Mouse (Mus musculus): ENCODE data around the gene Tex21. TPM values are rescaled to one million over a fixed set of nuclear protein-coding genes. Genes with fewer than 3 reads are reported as not detected.

Tex21 gene
- not detected in 2 replicates for polyA plus RNA-seq (2012; rRNA removed)

DNA sequence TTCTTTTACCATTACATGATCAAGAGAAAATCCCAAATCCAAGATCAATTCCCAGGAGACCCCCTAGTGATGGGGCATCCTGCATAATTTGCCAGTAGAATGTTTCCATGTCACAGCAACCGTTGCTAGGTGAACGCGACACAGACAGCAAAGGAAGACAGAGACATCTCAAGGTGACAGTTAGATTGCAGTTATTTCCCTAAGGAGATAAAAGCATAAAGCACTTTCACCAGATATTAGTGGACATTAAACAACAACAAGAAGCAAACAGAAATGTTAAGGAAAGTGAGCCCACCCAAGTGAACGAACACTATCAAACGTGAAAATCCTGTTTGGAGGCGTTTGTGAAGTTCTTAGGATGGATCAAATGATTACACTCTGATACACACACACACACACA lies at the start of gene Tex21:
Gene Tex21, minus strand, starts transcription at position 101 of the 400 bp plus-strand sequence.
- 76% methylated on average over 6 of the region's 6 CpGs for WGBS
- no peak for DNase-seq (ENCODE audit: low read depth, low spot score)

DNA sequence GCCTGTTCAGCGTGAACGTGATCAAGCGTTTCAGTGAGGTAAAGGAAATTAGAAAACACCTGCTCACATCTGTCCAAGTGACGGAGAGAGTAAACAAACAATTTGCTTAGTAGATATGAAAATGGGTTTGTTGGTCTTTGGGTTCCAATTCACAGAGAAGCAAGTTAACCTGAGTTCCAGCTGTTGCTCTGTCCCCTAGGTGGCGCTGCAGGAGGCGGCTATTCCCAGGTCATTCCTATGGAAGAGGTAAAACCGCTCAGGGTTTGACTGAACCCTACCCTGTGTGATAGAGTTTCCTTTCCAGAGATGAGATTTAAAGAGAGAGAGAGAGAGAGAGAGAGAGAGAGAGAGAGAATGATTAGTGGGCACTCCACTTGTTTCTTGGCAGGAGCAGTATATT lies 46.6 kb upstream of the Tex21 start:
- DNase-seq (ENCODE audit: low read depth, low spot score), result peak; percentile 10
- WGBS, result 35% methylated on average over 7 of the region's 7 CpGs

DNA sequence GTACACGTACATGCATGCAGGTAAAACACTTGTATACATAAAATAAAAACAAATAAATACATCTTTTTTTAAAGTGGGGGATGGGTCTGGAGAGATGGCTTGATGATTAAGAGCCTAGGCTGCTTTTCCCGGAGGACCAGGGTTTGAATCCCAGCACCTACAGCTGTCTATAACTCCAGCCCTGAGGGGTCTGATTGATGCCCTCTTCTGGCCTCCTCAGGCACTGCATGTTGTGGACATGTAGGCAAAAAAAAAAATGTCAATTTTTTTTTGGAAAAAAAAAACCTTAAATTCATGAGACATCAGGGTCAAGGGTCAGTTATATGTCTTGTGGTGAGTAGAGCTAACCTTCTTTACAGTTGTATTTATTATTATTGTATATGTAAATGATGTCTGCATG lies 43.7 kb upstream of the Tex21 start:
- WGBS, result 91% methylated on average over 2 of the region's 2 CpGs
- no peak for DNase-seq (ENCODE audit: low read depth, low spot score)

DNA sequence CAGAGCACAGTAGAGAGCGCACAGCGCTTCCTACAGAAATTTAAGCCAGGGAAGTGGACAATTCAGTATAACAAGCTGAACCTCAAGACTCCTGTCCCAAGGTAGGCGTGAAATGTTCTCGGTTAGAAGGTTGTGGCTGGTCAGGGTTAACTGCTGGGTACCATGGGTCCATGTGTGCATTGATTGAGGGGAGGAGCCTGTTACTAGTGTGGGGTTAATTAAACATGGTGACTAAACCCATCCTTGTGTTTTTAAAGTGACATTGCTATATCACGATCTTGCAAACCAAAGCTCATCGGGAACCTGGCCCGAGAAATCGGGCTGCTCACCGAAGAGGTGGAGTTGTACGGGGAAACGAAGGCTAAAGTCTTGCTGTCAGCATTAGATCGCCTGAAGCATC lies 42.9 kb upstream of the Tex21 start:
- WGBS, result 97% methylated on average over 12 of the region's 12 CpGs
- DNase-seq (ENCODE audit: low read depth, low spot score), result no peak

DNA sequence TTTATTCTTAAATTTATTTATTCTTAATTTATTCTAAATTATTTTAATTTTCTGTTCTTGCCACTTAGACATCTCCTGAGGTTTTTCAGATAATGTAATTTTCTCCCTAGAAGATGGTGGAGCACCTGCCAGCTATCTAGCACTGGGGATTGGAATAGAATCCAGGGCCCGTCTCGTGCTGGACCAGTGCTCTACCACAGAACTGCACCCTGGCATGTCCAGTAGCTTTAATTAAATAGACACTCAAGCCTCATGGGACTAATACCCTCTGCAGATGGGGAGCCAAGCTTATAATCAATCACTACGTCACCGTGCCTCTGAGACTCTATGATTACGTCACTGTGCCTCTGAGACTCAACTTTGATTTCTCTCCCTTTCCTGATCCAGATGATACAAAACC lies 41.9 kb upstream of the Tex21 start:
- 93% methylated on average over 5 of the region's 5 CpGs for WGBS
- no peak for DNase-seq (ENCODE audit: low read depth, low spot score)

DNA sequence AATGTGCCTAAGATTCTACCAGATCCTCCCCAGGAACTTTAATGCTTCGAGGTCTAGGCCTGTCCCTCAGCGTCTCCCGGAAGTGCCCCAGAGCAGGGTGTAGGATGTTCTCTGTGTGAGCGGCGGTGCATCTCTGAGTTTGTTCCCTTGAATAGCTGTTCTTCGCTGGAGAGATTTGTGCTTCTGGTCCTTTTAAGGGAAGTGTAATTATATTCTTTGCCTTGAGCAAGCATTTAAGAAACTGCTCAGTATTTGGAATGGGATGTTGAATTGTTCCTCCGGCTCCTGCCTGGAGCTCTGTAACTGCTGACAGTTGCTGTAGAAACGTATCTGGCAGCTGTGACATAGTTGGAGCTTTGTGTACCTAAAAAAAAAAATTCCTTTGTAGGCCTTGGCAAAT lies 41.4 kb upstream of the Tex21 start:
- WGBS, result 86% methylated on average over 8 of the region's 8 CpGs
- no peak for DNase-seq (ENCODE audit: low read depth, low spot score)

DNA sequence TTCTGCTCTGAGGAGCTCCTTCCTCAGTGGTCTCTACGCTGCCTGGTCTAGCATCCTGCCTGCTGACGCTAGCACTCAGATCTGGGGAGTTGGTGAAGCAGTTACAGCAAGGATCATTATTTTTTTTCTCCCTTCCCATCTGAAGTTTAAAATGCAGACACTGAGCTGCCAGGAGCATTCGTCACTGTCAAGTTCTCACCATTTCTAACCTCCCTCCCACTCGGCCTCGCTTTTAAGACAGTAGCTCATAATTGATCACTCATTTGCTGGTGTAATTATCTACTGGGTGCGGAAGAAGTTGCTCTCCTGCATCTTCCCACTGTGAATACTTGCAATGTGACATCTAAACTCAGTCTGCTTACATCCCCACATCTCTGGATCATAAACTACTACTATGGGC lies 38.9 kb upstream of the Tex21 start:
- no peak for DNase-seq (ENCODE audit: low read depth, low spot score)
- 90% methylated on average over 6 of the region's 6 CpGs for WGBS

DNA sequence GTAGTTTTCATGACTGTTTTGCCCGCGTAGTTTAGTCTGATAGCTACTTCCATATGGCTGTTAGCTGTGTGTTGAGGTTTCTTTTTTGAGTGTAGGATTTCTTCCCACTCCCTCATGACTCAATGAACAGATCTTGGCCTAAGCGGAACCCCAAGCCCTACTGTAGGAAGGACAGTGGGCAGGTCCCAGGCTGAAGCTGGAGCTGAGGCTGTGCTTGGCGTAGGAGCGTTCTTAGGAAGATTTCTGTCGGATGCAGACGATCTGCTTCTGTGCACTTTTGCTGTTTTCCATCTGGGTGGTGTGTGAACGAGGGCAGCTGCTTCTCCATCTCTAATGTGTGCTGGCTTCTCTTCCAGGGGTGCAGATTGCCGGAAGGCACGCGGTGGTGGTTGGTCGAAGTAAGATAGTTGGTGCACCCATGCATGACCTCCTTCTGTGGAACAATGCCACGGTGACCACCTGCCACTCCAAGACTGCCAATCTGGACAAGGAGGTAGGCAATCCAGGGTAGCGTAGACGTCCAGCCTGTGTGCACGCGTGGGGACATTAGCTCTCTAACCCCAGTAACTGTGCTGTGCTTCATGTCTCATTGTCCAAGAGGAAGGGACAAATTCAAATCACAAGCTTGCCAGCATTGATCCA lies 36.1 kb upstream of the Tex21 start:
- 95% methylated on average over 17 of the region's 17 CpGs for WGBS
- no peak for DNase-seq (ENCODE audit: low read depth, low spot score)

DNA sequence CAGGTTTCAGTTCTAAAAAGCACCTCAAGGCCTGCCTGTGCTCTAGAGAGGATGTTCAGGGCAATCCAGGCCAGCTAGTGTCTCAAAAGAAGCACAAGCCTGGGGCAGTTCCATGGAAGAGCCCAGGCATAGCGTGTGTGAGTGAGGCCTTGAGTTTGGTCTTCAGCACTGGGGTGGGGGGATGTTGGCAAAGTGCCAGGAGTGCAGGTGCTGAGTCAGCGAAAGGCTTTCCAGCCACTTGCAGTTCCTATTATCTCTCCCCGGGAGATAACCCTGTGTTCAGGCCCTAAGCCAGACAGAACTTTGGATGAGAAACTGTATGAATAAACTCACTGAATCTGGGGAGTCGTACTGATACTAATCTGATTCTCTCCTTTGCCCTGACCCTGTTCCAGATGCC lies 35.6 kb upstream of the Tex21 start:
- DNase-seq (ENCODE audit: low read depth, low spot score), result no peak
- 63% methylated on average over 4 of the region's 4 CpGs for WGBS

DNA sequence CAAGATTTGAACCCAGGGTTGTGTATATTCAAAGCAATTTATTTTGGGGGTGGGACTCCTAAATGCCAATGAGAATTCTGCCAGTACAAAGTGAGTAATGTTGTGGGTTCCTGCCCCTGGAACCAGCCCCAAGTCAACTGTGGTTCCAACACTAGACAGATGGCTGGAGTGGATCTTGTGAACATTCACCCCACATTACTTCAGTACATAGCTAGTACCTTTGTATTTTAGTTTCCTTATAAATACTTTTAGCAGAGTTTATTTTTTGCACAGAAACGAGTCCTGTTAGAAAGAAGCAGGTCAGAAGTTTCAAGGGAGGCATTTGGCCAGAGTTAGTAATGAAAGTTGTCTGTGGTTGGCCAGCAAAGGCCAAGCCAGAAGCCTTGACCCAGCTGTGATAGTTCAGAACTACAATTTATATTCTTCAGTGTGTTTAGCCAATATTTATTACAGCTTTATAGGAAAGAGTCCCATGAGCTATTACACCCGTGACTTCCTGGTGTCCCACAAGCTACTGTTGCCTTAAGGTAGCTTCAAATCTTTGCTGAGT lies 34.6 kb upstream of the Tex21 start:
- 63% methylated on average over 2 of the region's 2 CpGs for WGBS

DNA sequence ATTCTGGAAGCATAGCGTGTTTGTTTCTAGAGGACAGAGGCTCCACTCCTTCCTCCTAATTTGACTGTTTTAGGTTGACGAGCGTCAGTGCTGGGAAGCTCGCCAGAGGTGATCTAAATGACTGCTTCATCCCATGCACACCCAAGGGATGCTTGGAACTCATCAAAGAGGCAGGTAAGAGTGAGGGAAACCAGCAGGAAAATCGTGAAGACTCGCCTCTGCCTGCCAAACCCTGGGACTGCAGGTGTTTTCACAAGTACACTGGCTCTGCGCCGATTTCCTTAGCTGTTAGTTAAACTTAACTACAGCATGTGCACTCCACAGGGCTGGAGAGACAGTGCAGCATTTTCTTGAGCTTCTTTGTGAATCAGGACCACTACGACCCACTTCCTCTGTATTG lies 34.0 kb upstream of the Tex21 start:
- 77% methylated on average over 9 of the region's 9 CpGs for WGBS
- DNase-seq (ENCODE audit: low read depth, low spot score), result no peak

More for the DNA sequence above, 34.6 kb upstream of the Tex21 start:
- no peak for DNase-seq (ENCODE audit: low read depth, low spot score)

DNA sequence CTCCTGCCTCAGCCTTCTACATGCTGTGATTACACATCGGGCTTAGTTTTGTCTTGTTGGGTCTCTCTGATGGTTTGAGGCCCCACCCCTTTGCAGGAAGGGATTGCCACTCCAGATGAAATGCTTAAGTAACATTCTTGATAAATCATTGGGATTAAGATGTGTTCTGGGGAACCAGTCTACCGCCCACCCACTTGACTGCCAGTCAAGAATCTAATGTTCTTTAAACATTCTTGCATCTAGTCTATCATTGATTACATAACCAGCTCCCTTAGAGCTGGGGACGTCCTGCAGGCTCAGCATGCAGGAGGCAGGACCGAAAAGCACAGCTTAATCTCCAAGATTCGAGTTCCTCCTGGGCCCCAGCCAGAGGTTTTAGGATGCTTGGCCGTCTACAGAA lies 31.7 kb upstream of the Tex21 start:
- DNase-seq (ENCODE audit: low read depth, low spot score), result no peak
- 62% methylated on average over 6 of the region's 6 CpGs for WGBS

DNA sequence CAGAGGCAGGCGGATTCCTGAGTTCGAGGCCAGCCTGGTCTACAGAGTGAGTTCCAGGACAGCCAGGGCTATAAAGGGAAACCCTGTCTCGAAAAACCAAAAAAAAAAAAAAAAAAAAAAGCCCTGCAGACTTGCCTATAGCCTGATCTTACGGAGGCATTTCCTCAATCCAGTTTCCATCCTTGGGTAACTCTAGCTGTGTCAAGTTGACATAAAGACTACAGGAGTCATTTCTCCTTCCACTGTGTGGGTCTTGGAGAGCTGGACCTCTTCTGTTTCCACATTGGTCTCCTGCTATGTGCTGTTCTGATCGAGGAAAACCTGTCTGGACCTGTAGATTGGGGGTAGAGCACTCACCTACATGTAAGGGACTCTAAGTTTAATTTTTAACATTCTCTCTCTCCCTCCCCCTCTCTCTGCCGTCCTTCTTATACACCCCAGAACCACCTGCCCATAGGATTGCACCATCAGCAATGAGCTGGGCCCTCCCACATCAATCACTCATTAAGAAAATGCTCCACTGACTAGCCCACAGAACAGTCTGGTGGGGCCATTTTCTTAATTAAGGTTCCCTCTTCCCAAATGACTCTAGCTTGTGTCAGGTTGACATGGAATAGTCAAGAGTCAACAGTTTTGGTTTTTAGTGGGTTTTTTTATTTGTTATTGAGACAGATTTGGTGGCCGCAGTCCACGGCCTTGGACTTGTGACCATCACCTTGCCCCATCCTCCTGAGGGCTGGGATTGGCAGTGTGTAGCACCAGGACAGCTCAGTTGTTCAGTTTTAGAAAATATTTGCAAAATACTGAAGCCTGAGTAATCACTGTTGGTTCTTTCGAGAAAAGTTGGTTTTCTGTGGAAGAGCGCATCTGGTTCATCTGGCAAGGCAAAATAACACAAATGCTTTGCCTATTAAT lies 26.3 kb upstream of the Tex21 start:
- 77% methylated on average over 10 of the region's 10 CpGs for WGBS
- DNase-seq (ENCODE audit: low read depth, low spot score), result no peak

DNA sequence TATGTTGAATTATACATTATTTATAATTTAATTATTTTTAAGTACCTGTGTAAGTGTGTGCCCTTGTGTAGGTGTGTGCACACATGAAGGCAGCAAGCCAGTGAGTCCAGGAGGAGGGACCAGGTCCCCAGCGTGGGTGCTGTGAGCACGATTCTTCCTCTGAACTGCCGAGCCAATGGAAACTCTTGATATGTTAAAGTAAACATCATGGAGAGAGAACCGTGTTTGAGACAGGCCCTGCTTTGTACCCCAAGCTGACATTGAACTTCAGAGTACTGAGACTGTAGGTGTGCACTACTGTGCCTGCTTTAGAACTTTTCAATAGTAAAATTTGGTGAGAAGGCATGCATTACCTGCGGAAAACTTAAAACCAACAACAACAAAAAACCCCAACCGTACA lies 25.0 kb upstream of the Tex21 start:
- WGBS, result 75% methylated on average over 6 of the region's 6 CpGs
- DNase-seq (ENCODE audit: low read depth, low spot score), result no peak

DNA sequence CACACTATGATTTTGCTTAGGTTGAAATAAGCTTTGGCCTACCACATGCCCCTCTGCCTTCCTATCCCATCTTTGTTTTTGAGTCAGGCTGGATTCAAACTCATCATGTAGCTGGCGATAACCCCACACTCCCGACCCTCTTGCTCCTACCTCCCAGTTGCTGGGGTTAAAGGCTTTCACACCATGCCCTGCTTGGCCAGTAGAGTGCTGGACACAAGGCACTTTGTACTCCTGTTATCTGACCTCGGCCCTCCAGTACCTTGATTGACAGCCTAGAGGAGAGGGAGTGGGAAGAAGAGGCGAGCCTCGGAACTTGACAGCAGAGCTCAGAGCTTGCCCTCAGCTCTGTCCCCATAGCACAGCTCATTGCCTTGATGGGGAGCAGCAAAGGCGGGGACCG lies 22.6 kb upstream of the Tex21 start:
- DNase-seq (ENCODE audit: low read depth, low spot score), result no peak
- 74% methylated on average over 7 of the region's 7 CpGs for WGBS

DNA sequence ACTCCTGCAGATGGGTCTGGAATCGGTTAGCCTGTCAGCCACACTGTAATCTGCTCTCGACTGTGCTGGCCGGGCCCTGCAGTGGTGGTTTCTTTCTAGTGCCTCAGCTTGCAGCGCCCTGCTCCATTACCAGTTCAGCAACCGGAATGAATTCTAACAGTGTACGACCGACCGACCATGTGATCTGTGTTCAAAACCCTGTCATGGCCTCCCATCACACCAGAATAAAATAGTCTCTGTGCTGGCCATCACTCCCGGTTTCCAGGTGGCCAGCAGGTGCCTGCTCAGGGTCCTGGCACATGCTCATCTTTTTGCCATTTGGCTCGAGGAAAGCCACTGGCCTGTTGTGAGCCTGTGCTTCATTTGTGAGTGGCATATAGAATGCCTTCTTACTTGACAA lies 22.1 kb upstream of the Tex21 start:
- DNase-seq (ENCODE audit: low read depth, low spot score), result no peak
- 82% methylated on average over 10 of the region's 10 CpGs for WGBS

DNA sequence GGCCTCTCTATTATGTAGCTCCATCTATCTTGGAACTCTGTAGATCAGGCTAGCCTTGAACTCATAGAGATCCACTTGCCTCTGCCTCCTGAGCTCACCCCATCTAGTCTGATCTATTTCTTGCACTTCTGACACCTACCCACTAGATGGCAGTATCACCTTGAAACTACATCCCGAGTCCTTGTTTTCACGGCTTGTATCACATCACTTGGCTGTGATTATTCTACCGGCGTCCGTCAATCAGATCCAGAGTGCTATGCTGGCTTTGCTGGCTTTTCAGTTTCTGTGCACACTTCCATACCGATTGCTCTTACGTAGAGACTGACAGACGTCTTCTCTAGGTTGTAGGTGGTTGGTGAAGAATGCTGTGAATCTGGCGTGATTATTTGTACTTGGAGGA lies 20.3 kb upstream of the Tex21 start:
- DNase-seq (ENCODE audit: low read depth, low spot score), result no peak
- 58% methylated on average over 9 of the region's 9 CpGs for WGBS

DNA sequence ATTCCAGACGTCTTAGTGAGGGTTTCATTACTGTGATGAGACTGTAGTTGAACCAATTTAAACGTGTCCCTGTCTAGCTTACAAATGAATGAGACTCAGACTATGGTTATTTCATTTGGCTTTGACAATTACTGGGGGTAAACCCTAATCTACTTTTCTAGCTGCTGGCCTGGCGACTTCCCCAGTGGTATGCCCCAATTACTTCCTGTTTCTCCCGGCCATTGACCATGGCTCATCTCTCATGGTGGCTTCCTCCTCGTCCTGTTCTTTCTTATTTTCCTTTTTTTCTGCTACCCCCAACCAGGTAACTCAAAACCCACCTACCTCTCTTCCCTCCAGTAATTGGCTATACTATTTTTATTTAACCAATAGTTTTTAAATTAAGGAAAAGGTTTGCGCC lies 18.5 kb upstream of the Tex21 start:
- WGBS, result 65% methylated on average over 6 of the region's 6 CpGs
- DNase-seq (ENCODE audit: low read depth, low spot score), result no peak

DNA sequence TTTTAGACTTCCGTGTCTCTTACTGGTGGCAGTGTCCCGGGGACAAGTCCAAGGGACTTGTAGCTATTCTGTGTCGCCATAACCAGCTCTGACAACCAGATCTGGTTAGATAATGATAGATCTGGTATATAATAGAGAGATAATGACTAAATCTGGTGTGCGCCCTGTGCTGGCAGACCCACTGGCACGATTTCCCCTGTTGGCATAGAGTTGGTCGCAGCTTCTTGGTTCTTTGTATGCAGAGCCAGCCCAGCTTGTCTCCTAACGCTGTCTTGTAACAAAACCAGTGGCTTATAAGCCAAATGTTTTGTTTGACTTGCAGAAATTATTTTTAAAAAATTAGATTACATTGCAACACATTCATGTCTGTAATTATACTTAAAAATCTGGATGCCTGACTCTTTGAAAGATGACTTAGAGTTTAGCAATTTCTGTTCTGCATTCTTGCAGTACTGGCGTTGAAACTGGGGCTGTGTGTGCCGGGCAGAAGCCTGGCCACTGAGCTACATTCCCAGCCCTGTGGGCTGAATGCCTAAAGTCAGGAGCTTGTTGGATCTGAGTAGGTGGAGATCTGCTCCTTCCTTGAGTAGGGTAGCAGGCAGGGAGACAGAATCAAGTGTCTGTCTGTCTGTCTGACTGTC lies 17.9 kb upstream of the Tex21 start:
- WGBS, result 79% methylated on average over 9 of the region's 9 CpGs
- no peak for DNase-seq (ENCODE audit: low read depth, low spot score)

DNA sequence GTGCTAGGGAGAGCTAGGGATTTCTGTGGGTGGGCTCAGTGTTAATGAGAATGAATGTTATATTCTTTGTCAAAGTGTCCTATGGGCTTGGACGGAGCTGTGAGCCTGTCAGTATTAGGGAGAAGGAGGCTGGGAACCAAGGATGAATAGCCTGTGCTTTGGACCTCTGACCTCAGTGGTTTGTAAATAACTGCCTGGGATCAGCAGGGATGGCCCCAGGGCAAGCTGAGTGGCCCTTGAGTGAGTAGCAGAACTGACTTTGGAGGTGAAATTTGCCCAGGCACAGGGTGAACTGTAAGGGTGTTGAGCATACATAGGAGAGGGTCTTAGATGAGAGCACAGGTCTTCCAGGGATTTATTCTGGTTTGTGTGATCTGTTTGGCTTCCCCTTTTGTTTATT lies 17.3 kb upstream of the Tex21 start:
- no peak for DNase-seq (ENCODE audit: low read depth, low spot score)
- WGBS, result 92% methylated on average over 1 of the region's 1 CpGs

All from large intestine, adult 2 months (tissue).